Mouse (Mus musculus) forelimb bud, embryonic 11.5 days (tissue): Measurements from ENCODE around the gene Angptl8.
A peak's percentile ranks its signal among the peaks of the same experiment; 100 is the strongest.

ENCODE experiments used
- DNase-seq: peaks from one replicate; pipeline ENCODE4 v3.0.0-alpha.2; 2012; ENCODE audit warnings: low read depth, low spot score

Gene Angptl8

DNA sequence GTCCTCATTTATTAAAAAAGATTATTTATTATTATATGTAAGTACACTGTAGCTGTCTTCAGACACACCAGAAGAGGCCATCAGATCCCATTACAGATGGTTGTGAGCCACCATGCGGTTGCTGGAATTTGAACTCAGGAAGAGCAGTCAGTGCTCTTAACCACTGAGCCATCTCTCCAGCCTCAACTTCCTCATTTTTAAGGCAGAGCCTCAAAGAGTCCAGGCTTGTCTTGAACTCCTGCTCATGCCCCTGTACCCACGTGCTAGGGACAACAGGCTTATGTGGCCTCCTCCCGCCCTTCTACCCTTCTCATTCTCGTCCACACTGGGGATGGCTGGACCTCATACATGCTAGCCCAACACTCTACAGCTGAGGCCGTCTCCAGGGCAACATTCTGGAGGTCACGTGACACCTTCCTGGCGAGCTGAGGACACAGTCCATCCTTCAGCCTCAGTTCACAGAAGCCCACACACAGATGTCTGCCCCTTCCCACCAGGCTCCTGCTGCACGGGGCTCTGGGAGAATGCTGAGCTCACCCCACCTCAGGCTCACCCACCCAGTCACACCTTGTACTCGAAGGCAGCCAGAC, 18.5 kb upstream of the Angptl8 start:
- no peak for DNase-seq

DNA sequence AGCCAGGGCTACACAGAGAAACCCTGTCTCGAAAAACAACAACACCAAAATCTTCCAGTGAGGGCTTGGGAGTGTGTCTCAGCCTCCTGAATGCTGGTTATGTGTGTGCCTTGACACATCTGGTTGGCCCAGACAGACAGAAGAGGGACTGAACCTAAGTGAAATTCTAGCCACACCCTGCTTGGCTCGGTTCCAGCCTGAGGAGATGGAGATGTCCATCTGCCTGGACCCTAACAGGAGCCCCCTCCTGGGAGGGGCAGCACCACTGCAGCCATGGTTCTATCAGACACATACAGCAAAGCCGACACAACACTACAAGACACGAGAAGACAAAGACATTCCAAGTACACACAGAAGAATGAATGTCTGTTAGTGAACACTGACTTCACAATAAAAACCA, 17.2 kb upstream of the Angptl8 start:
- no peak for DNase-seq

DNA sequence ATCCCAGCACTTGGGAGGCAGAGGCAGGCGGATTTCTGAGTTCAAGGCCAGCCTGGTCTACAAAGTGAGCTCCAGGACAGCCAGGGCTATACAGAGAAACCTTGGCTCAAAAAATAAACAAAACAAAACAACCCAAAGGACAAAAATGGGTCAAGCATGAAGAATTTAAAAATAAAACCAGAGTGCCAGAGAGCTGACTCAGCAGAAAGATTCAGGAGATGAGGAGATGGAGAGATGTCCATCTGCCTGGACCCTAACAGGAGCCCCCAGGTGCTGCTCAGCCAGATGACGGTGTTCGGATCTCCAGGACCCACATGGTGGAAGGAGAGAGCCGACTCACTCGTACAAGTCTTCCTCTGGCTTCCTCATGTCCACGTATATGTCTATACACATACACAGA, 16.7 kb upstream of the Angptl8 start:
- no peak for DNase-seq

DNA sequence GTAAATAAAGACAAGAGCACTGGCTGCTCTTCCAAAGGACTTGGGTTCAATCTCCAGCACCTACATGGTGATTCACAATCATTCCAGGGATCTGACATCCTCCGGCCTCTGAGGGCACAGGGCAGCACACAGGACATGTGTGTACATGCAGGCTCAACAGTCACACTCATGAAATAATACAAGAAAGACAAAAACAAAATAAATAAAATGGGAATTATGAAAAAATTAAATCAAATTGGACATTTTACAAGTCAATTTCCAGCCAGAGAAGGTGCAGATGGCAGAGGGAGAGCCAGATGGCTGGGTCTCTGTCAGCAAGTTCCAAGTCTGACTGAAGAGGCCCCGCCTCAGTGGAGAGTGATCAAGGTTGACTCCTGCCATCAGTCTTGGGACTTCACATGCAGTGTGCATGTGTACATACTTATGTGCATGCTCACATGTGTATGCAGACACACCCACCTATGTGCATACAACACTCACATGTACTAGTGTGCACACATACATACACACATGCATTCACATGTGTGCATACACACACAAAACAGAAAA, 16.1 kb upstream of the Angptl8 start:
- no peak for DNase-seq

DNA sequence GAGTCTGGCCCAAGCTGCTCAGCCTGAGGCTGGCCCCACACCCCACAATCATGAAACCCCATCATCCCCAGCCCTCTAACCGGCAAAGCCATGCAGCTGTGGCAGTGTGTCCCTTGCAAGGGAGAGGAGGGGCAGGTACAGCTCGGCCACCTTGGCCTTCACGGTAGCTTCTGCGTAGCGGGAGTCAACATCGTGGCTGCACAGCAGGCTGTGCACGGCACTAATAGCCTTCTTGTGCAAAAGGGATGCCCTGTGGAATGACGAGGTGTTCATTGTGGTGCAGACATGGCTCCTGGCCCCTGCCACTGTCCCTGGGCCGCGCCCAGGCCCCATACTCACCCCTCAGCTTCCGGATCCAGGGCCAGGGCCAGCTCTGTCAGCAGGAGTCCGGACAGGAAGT, 15.1 kb upstream of the Angptl8 start:
- DNase-seq = no peak

DNA sequence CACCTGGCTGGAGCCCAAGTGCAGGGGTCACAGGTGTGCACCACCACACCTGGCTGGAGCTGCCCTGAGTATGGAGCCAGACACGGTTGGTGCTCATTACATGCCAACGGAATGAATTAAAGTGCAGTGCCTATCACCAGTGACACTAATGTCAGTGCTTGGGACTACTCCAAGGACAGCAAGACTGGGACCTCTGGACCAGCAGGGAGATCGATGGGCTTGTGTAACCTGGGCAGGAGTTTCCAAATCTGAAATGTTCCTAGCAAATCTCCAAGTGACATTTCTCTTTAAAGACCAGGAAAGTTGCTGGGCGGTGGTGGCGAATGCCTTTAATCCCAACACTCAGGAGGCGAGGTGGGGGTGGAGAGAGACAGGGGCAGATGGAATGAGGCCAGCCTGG, 12.6 kb upstream of the Angptl8 start:
- no peak for DNase-seq

GRCm38 (mm10) chr9:21823957-21824356, 11.4 kb upstream of the Angptl8 start:
- DNase-seq = no peak

GRCm38 (mm10) chr9:21824366-21824765, 10.9 kb upstream of the Angptl8 start:
- DNase-seq = no peak

GRCm38 (mm10) chr9:21829834-21830460, 5.4 kb upstream of the Angptl8 start:
- no peak for DNase-seq

- DNase-seq = no peak
Observed at GRCm38 (mm10) chr9:21830461-21830850, 4.9 kb upstream of the Angptl8 start.

DNA sequence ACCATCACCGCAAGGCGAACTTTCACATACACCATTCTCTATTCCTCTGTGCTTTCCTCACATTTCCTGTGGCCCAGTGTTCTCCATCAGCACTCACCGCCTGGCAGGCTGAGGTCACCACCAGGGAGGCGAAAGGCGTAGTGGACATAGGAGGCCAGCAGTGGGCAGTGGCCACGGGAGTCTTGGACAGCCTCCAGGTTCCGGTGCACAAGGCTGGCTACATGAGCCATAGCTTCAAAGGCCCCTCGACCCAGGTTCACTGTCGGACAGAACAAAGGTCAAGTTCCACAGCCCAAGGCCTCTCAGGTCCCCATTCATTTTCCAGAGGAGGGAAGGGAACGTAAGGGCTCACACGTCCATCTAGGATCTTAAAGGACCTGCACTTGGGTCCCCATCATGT, 4.4 kb upstream of the Angptl8 start:
- no peak for DNase-seq

- DNase-seq = no peak
Observed at GRCm38 (mm10) chr9:21831558-21832240, 3.6 kb upstream of the Angptl8 start.

- no peak for DNase-seq
Observed at GRCm38 (mm10) chr9:21837690-21838089, 2.4 kb downstream of the Angptl8 start.

GRCm38 (mm10) chr9:21840115-21840787, 4.9 kb downstream of the Angptl8 start:
- DNase-seq = peak; percentile 48

DNA sequence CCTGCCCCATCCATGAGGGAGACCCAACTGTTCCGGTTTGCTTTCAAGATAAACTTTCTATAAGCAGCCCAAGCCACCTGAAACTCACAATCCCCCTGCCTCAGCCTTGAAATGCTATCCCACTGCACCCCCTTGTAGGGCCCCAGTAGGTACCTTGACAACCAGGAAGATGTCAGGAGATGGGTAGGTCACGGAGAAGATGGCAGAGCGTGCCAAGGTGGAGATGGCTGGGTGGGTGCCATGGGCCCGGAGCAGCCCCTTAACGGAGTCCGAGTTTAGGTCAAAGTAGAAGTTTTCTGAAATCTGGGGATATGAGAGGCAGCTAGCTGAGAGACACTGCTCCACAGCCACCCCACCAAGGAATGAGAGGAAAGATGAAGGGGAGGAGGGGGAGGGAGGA, 6.0 kb downstream of the Angptl8 start:
- no peak for DNase-seq

- no peak for DNase-seq
Observed at GRCm38 (mm10) chr9:21842391-21842790, 7.1 kb downstream of the Angptl8 start.

DNA sequence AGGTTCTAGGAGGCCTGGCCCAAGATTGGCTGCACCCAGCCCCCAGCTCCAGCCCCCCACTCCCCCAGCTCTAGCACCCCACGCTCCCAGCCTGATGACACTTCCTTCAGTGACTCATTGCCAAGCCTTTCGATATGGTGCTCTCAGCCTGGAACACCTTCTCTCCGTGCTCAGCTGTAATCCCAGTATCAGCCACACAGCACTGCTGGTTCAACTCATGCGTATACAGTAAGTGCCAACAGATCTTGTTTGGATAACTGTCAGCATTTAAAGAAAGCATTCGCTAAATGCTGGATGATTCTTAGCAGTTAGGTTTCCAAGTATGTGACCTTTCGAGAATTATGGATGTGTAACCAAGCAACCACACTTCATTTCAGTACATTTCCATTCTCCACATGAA, 7.8 kb downstream of the Angptl8 start:
- no peak for DNase-seq

DNA sequence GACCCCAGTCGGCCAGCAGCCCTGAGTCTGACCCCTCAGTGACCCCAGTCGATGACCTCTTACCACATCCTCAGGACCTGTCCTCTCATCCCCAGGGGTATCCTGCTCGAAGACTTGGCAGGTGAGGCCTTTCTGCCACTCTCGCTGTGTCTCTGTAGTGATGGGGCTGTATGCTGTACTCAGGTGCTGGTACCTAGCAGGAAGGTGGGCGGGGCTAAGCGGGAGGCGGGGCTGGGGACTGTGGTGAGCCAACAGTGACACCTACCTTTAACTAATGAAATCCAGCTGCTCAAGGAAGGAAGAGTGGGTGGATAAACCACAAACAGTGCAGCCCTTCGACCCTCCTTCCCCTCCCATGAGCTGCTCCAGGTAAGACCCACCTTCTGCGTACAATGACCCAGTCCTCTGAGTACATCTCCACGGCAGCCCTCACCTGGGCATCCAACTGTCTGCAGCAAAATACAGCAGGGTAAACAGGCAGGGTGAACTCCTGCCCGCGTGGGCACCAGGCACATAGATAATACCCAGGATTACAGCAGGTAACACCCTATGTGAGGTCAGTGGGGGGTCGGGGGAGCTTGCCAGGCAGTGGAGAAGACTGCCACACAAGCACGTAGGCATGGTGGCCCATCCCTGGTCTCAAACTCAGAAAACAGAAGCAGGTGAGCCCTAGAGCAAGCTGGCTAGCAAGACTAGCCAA, 10.2 kb downstream of the Angptl8 start:
- DNase-seq = no peak

GRCm38 (mm10) chr9:21846755-21847341, 11.5 kb downstream of the Angptl8 start:
- DNase-seq = peak; percentile 73

DNA sequence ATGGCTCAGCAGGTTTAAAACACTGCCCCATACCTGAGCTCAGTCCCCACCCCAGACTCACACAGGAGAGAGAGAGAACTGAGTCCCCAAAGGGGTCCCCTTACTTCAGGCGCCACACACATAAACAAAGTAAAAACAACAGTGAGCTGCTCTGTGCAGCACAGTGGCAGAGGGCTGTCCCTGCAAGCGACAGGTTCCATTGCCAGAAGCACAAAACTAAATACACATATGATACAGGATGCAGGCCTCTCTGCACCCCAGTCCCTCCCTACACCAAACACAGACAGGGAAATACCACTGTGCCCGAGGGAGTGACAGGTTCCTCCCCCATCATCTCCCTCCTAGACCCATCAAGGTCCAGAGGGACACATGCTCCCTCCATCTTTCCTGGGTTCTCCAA, 12.1 kb downstream of the Angptl8 start:
- peak; percentile 21 for DNase-seq

DNA sequence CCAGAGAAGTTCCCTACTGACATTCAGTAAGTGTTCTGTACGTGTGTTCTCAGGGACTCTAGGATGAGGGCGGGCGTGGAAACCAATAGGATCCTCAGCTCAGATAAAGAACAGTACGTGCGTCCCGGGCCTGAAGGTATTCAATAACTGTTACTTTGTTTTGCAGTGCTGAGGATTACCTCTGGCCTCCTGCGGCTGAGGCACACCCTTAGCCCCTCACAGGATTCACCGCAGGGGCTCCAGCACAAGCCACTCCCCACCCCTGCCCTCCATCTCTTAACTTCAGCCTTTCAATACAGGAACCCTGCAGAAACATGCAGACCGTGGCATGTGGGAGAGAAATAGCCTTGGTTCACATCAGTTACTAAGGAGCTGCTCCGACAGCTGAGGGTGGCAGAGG, 12.6 kb downstream of the Angptl8 start:
- DNase-seq = no peak
